Mouse (Mus musculus): ENCODE data around the gene Olfr43.

The Olfr43 gene

GRCm38 (mm10) chr11:74211279-74211678 lies at the start of gene Olfr43:
TSS of gene Olfr43 (minus strand) at chr11:74211379.
- DNase-seq (ENCODE audit: low spot score in 2 of 2): no peak

DNA sequence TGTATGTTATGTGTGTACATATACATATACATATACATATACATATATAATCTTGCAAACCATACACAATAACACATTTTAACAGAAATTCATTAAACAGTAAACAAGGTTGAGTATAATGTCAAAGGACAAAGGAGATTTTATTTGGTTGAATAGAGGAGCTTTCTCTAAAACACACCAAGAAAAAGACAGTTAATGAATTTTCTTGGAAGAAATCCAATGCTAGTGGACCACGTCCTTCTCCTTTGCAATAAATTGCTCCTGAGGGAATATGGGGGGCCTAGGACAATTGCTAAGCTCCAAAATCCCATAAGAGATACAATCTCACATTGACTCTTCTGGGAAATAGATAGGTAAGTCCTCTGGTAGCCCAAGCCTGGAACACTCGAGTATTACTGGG lies 48.3 kb upstream of the Olfr43 start, which contains the start of gene Olfr406:
Gene Olfr406, plus strand, starts transcription at position 301 of the 400 bp plus-strand sequence.
- no peak for DNase-seq (ENCODE audit: low spot score in 2 of 2)

- DNase-seq (ENCODE audit: low spot score in 2 of 2): no peak
Observed at GRCm38 (mm10) chr11:74241201-74241600, 30.0 kb upstream of the Olfr43 start.

GRCm38 (mm10) chr11:74185949-74186348 lies 25.2 kb downstream of the Olfr43 start, which contains the start of gene Olfr403:
TSS of gene Olfr403 (plus strand) at chr11:74186249.
- DNase-seq (ENCODE audit: low spot score in 2 of 2): no peak

DNA sequence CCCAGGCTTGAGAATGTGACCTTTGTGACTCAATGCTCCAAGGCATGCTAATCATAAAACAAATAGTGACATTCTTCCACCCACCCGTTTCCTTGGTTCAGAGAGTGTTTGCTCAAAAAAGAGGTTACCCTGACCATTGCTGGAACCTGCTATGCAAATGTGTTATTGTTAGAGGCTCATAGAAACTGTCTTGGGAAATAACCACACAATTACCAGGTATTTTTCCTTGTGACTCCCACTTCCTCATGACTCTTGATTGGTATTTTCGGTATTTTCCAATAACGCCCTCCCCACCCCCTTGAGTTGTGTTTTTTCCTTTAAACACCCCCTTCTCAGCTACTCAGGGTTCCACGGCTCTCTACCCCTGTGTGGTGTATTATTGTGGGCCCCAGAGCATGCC lies 27.4 kb downstream of the Olfr43 start:
- no peak for DNase-seq (ENCODE audit: low spot score in 2 of 2)

DNA sequence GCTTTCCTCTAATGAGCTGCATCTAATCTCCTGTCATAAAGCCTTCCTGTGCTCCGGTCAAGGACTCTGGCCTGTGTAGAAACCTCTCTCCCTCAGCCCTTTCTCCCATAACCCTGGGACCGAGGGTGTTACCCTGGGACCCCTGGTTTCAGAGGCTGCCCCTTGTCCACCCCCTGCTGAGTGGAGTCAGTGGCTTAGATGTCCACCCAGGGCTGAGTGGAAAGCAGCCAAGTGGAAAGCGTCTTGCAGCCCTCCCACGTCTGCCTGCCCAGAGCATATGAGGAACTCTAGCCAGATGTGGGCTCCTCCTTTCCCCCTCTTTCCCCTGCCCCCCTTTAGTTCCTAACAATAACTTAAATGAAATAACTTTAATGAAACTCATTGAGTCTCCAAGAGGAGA lies 28.0 kb downstream of the Olfr43 start:
- no peak for DNase-seq (ENCODE audit: low spot score in 2 of 2)

DNA sequence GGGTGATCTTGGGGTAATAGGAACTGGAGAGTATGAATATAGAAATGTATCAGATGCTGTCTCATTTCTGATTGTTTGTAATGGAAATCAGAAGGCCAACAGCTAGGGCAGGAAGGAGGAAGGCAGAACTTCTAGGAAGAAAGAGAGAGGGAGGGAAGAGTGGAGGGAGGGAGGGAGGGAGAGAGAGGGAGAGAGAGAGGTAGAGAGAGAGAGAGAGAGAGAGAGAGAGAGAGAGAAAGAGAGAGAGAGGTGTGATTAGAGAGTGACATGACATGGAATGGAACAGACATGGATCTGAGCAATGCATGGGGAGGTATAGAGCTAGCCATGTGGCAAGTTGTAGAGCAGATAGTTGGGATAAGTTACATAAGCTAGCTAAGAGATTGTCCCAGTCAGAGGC lies 42.4 kb downstream of the Olfr43 start:
- no peak for DNase-seq (ENCODE audit: low spot score in 2 of 2)
